Mouse (Mus musculus): ENCODE results near the gene Fam57b.

DNA sequence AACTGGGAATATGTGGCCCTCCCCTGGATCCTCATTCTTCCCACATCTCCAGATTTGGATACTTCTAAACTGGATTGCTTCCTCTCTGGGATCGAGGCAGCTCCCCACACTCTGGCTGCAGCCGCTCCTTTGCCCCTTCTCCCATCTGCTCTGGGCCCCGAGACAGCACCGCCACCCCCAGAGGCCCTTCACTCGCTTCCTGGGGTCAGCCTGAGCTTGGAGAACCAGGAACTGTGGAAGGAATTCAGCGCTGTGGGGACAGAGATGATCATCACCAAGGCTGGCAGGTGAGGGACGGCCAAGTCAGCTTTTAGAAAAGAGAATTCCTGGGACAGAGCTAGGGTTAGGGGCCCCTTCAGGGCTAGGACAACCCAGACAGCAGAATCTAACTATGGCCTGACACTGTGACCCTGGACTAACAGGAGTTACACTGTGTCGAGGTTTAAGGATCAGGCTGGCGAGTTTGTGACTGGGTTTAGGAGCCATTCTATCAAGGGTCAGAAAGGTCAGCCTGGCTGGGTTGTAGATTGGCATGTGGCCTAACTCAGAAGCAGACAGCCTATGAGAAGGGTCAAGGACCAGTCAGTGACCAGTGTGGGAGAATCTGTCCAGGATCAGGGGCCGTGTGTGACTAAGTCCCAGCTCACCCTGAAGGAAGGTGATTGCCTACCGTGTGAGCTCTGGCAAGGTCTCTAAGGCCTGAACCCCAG lies 15.7 kb upstream of the Fam57b start:
- TF ChIP-seq POLR2A (IDR thresholded peaks at IDR 0.05; ENCODE audit: extremely low read depth, insufficient read depth, low read length), result no peak
- no peak for TF ChIP-seq CTCF (IDR thresholded peaks at IDR 0.05; ENCODE audit: extremely low read depth, insufficient read depth, low read length)
